Mouse (Mus musculus): Measurements from ENCODE around the gene Fbxl15. TPM values are rescaled to one million over a fixed set of nuclear protein-coding genes. Genes with fewer than 3 reads are reported as not detected.

Fbxl15 gene
- polyA plus RNA-seq, 1 experiment from 2014 or later, result 15.4 TPM

DNA sequence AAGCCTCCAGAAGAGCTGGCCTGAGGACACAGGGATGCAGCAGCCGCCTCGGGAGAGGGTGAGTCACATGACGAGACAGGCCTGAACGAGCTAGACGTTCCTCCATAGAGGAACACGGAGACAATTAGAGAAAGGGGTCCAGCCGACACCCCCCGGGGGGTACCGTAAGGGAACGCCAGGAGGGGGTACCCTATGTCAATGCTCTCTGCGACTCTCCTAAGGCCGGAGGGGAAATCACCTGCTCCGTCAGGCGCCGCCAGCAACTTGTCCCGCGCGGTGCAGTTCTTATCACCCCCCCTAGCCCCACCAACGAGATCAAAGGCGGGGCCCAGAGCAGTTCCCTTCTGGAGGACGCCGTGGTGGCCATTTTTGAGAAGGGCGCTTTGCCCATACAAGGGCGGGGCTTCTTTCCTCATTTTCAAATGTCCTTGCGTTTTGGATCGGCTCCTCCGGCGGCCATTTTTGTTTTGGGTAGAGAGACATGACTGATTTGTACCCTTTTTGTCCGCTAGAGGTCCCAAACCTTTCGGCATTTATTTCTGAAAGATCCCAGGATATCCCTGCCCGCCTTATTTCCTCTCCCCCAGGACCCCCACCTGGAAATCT lies 10.4 kb downstream of the Fbxl15 start, which contains the start of gene Cuedc2:
Gene Cuedc2 (minus strand): TSS at position 372 of the 606 bp plus-strand sequence.
- WGBS, result under 1% methylated on average over 31 of the region's 31 CpGs
- peak; percentile 68 for ATAC-seq (ENCODE audit: insufficient number of reproducible peaks, insufficient read depth, low FRiP score, low TSS enrichment)
- H3K4me2 ChIP-seq (replicated peaks), result peak within 1 kb of the TSS; percentile 69
- peaks cover 8% of the 10 kb centered on the region for H3K4me1 ChIP-seq
- peak within 1 kb of the TSS; percentile 59 for H3K4me3 ChIP-seq
- no peaks in the 10 kb centered on the region for H3K9me3 ChIP-seq
- H3K27me3 ChIP-seq, result 0 out of 2 replicates have a peak, but pooled peaks cover 2% of the 10 kb centered on the region
- H3K27ac ChIP-seq, result 0 out of 2 replicates have a peak within 1 kb of the TSS, but pooled peaks have one; percentile 17
- H3K9ac ChIP-seq, result peak within 1 kb of the TSS; percentile 60
- H3K36me3 ChIP-seq, result no peaks in the 10 kb centered on the region

DNA sequence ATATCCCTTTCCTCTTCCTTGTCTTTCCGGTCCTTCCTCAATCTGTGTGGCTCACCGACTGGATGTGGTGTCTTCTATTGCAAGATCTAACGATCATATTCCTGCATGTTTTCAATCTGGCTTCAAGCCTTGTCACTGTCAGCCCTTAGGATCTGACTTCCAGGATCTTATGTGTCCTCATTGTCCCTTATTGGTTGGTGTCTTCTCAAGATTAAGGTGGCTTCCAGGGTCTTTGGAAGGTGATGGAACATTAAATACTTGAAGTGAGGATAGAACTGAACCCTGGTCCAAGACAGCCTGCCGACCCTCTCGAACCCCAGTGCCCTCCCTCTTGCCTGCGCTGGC lies 10.9 kb downstream of the Fbxl15 start:
- H3K27me3 ChIP-seq, result 0 out of 2 replicates have a peak, but pooled peaks cover 2% of the 10 kb centered on the region
- H3K9me3 ChIP-seq, result no peaks in the 10 kb centered on the region
- WGBS, result 55% methylated on average over 6 of the region's 6 CpGs
- no peak for ATAC-seq (ENCODE audit: insufficient number of reproducible peaks, insufficient read depth, low FRiP score, low TSS enrichment)
- no peaks in the 10 kb centered on the region for H3K36me3 ChIP-seq
- H3K9ac ChIP-seq, result no peak overlapping the region
- peak overlapping the region; percentile 33 for H3K4me2 ChIP-seq (replicated peaks)
- peaks cover 8% of the 10 kb centered on the region for H3K4me1 ChIP-seq
- H3K4me3 ChIP-seq, result peak overlapping the region; percentile 59
- H3K27ac ChIP-seq, result no peak overlapping the region

GRCm38 (mm10) chr19:46339287-46339971 lies 11.4 kb downstream of the Fbxl15 start:
- WGBS, result 85% methylated on average over 7 of the region's 7 CpGs
- no peak overlapping the region for H3K9ac ChIP-seq
- peaks cover 6% of the 10 kb centered on the region; the same call in 1 of the 2 replicates for H3K27me3 ChIP-seq
- H3K9me3 ChIP-seq, result no peaks in the 10 kb centered on the region
- H3K4me2 ChIP-seq (replicated peaks), result no peak overlapping the region
- peaks cover 8% of the 10 kb centered on the region for H3K4me1 ChIP-seq
- H3K36me3 ChIP-seq, result no peaks in the 10 kb centered on the region
- H3K4me3 ChIP-seq, result no peak overlapping the region
- no peak for ATAC-seq (ENCODE audit: insufficient number of reproducible peaks, insufficient read depth, low FRiP score, low TSS enrichment)
- H3K27ac ChIP-seq, result no peak overlapping the region

DNA sequence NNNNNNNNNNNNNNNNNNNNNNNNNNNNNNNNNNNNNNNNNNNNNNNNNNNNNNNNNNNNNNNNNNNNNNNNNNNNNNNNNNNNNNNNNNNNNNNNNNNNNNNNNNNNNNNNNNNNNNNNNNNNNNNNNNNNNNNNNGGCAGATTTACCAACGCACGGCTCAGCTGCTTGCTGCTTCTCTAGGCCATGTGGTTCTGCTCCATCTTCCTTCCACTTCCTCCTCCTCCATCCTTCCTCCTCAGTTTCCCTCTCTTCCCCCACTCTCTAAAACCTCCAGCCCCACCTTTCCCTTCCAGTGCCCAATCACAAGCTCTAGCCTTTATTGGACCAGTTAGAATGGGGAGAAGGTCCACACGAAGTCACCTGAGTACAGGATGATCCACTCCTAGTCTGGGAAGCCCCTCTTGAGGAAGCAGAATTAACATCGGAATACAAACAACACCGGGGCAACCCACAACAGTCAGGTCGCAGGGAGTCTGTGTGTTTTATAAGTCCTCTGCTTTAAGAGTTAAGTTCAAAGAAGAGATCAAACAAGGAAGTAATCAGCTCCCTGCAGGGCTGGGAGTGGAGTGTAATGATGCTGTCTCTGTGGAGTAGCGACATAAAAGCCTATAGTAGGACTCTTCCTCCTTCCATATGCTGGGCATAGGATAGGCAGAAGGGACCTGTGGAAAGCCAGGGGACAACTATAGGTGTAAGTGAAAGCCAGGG lies 16.9 kb downstream of the Fbxl15 start:
- Histone ChIP-seq H3K4me1 (peaks cover 9% of the 10 kb centered on the region; the same call in 1 of the 2 replicates), H3K9ac (no peak overlapping the region), H3K36me3 (no peaks in the 10 kb centered on the region), H3K4me2 (replicated peaks) (no peak overlapping the region), H3K27ac (no peak overlapping the region), H3K9me3 (no peaks in the 10 kb centered on the region), H3K27me3 (peaks cover 13% of the 10 kb centered on the region; the same call in 1 of the 2 replicates), H3K4me3 (no peak overlapping the region)
- WGBS, result 27% methylated on average over 7 of the region's 7 CpGs
- no peak for ATAC-seq (ENCODE audit: insufficient number of reproducible peaks, insufficient read depth, low FRiP score, low TSS enrichment)

DNA sequence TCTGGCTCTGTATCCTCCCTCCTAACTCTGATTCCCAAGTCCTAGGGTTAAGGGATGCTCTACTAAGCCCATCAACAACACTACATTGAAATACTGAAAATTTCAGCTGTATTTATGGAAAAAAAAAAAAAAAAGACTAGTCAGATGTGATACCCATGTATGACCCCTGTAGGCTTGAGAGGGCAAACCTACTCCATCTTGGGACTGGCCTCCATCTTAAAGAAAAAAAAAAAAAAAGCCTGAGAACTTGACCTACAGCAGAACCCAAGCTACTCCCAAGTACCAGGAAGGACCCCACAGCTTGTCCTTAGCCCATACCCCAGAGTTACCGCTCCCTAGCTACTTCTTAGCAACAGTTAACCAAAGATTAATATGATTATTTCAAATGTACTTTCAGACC lies 19.2 kb downstream of the Fbxl15 start:
- peaks cover 16% of the 10 kb centered on the region; the same call in 1 of the 2 replicates for H3K27me3 ChIP-seq
- 97% methylated on average over 1 of the region's 1 CpGs for WGBS

GRCm38 (mm10) chr19:46347936-46348668 lies 20.1 kb downstream of the Fbxl15 start:
- Histone ChIP-seq H3K27ac (peak overlapping the region; percentile 72), H3K27me3 (peaks cover 16% of the 10 kb centered on the region; the same call in 1 of the 2 replicates), H3K4me2 (replicated peaks) (peak overlapping the region; percentile 86), H3K36me3 (no peaks in the 10 kb centered on the region), H3K9ac (peak overlapping the region; percentile 83), H3K9me3 (no peaks in the 10 kb centered on the region), H3K4me1 (peaks cover 10% of the 10 kb centered on the region; the same call in 1 of the 2 replicates), H3K4me3 (peak overlapping the region; percentile 67)
- 30% methylated on average over 14 of the region's 14 CpGs for WGBS
- no peak for ATAC-seq (ENCODE audit: insufficient number of reproducible peaks, insufficient read depth, low FRiP score, low TSS enrichment)

More for the DNA sequence above, 19.2 kb downstream of the Fbxl15 start:
- no peaks in the 10 kb centered on the region for H3K36me3 ChIP-seq
- no peak overlapping the region for H3K4me2 ChIP-seq (replicated peaks)
- H3K9ac ChIP-seq, result no peak overlapping the region
- no peak for ATAC-seq (ENCODE audit: insufficient number of reproducible peaks, insufficient read depth, low FRiP score, low TSS enrichment)
- H3K4me1 ChIP-seq, result peaks cover 10% of the 10 kb centered on the region; the same call in 1 of the 2 replicates
- H3K27ac ChIP-seq, result no peak overlapping the region
- H3K4me3 ChIP-seq, result no peak overlapping the region
- H3K9me3 ChIP-seq, result no peaks in the 10 kb centered on the region

- Histone ChIP-seq H3K27ac (peak overlapping the region; percentile 72), H3K9me3 (no peaks in the 10 kb centered on the region), H3K4me3 (peak overlapping the region; percentile 67), H3K4me2 (replicated peaks) (peak overlapping the region; percentile 86), H3K36me3 (no peaks in the 10 kb centered on the region), H3K4me1 (peaks cover 10% of the 10 kb centered on the region; the same call in 1 of the 2 replicates), H3K9ac (peak overlapping the region; percentile 83), H3K27me3 (peaks cover 16% of the 10 kb centered on the region; the same call in 1 of the 2 replicates)
- WGBS, result under 1% methylated on average over 78 of the region's 78 CpGs
- ATAC-seq (ENCODE audit: insufficient number of reproducible peaks, insufficient read depth, low FRiP score, low TSS enrichment), result peak; percentile 77
These were observed 20.9 kb downstream of the Fbxl15 start for GRCm38 (mm10) chr19:46348761-46349458.

DNA sequence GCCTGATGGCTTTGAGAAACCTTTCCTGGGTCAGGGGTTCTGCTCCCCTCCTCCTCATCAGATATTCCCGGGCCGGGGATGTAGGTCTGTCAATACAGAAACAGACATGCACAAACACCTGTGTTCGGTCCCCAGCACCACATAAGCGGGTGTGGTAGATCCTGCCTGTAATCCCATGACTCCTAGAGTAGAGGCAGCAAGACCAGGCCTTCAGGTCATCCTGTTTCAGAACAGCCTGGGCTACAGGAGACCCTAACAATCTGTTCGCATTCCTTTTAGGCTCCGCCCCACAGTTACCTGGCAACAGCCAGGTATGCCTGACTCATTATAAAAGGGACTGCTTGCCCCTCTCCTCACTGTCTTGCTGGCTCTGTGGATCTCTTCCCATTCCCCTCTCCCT lies 21.6 kb downstream of the Fbxl15 start:
- Histone ChIP-seq H3K9ac (peak overlapping the region; percentile 83), H3K27ac (no peak overlapping the region), H3K36me3 (no peaks in the 10 kb centered on the region), H3K27me3 (peaks cover 11% of the 10 kb centered on the region; the same call in 1 of the 2 replicates), H3K4me3 (peak overlapping the region; percentile 67), H3K9me3 (no peaks in the 10 kb centered on the region), H3K4me1 (peaks cover 10% of the 10 kb centered on the region; the same call in 1 of the 2 replicates), H3K4me2 (replicated peaks) (peak overlapping the region; percentile 86)
- peak; percentile 30; the same call in 1 of the 2 replicates for ATAC-seq (ENCODE audit: insufficient number of reproducible peaks, insufficient read depth, low FRiP score, low TSS enrichment)
- WGBS, result 26% methylated on average over 6 of the region's 6 CpGs

DNA sequence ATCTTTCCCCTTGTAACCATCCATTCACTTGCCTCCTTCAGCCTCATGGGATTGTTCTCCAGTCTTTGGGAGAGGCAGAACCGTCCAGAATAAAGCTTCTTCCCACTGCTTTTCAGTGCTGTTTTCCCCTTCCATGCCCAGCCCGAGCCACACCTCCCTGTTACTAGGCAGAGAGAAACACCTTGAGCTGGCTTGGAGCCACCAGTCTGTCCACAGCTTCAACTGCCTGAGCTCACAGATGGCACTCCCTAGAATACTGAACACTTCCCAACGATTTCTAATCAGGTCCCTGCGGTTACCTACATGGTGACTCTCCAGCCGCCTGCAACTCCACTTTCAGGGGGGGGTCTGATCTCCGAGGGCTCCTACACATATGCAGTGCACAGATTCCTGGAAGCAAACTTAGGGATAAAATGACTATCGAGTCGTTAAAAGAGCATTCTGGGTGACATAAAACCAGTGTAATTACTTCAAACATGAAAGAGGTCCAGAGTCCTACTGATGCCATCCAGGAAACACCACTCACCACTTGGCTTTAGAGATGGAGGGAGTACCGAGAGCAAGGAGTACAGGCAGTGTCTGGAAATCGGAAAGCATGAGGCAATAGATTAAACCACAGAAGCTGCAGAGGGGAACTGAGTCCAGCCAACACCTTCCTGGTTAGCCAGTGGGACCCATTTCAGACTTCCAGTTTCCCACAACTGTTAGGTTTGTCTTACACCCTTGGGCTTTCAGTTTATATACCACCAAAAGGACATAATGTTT lies 22.4 kb downstream of the Fbxl15 start, which contains the start of gene 2310034G01Rik:
Gene 2310034G01Rik (minus strand): TSS at position 135 of the 765 bp plus-strand sequence.
- Histone ChIP-seq H3K4me3 (peak within 1 kb of the TSS; percentile 67), H3K9ac (peak within 1 kb of the TSS; percentile 83), H3K36me3 (no peaks in the 10 kb centered on the region), H3K27me3 (peaks cover 7% of the 10 kb centered on the region; the same call in 1 of the 2 replicates), H3K27ac (peak within 1 kb of the TSS; percentile 72), H3K4me1 (peaks cover 10% of the 10 kb centered on the region; the same call in 1 of the 2 replicates), H3K4me2 (replicated peaks) (peak within 1 kb of the TSS; percentile 86), H3K9me3 (no peaks in the 10 kb centered on the region)
- ATAC-seq (ENCODE audit: insufficient number of reproducible peaks, insufficient read depth, low FRiP score, low TSS enrichment), result no peak
- 64% methylated on average over 10 of the region's 10 CpGs for WGBS

DNA sequence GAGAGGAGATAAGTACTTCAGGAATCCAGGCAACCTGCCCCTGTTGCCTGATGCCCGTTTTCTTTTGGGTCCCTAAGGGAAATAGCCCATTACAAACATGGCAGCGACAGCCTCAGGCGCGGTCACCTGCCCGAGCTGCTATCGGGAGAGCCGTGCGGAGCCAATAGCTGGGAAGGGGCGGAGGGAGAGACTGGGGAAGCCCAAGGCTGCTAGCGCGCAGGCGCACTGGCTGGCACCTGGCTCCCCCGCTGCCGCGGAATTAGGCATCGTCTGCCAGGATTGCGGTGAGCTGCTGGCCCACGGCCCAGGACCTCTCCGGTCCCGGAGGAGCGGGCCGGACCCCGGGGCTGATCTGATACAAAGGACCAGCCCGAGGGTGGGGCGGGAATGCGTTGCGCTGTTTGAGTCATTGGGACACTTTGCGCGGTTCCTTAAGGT lies 28.7 kb downstream of the Fbxl15 start:
- H3K27me3 ChIP-seq, result peaks cover 20% of the 10 kb centered on the region
- no peaks in the 10 kb centered on the region for H3K36me3 ChIP-seq
- H3K4me3 ChIP-seq, result peak overlapping the region; percentile 41
- 1% methylated on average over 29 of the region's 29 CpGs for WGBS
- H3K9me3 ChIP-seq, result no peaks in the 10 kb centered on the region
- ATAC-seq (ENCODE audit: insufficient number of reproducible peaks, insufficient read depth, low FRiP score, low TSS enrichment), result peak; percentile 89
- H3K27ac ChIP-seq, result no peak overlapping the region
- H3K4me1 ChIP-seq, result peaks cover 6% of the 10 kb centered on the region; the same call in 1 of the 2 replicates
- H3K4me2 ChIP-seq (replicated peaks), result peak overlapping the region; percentile 68
- H3K9ac ChIP-seq, result peak overlapping the region; percentile 41

Measured in embryonic facial prominence, embryonic 12.5 days (tissue).